Comparison of ENCODE assay signal across 11 mouse cellular contexts in genomic region chr4:128970417-128970807, GRCm38 (mm10). TPM values are rescaled to one million over a fixed set of nuclear protein-coding genes. Genes with fewer than 3 reads are reported as not detected.
A peak's percentile ranks its signal among the peaks of the same experiment; 100 is the strongest.
DNase-seq lines count a peak whose midpoint lies in the region; TF ChIP-seq lines count a peak whose summit lies in the region.
"Had no signal": no experiment of that assay in that cellular context is flagged by ENCODE, and none has a peak within 500 bp of the region (broad histone marks: within the 10 kb centered on the region; RNA-seq: fewer than 3 reads in every experiment).

No protein-coding gene starts in this region.

- H3K27me3 ChIP-seq in myocyte (ENCODE audit: control insufficient read depth, insufficient read depth, insufficient read length) = no peaks in the 10 kb centered on the region
- H3K27me3 ChIP-seq: embryonic facial prominence, embryonic 12.5 days had no signal

- DNase-seq in 3134 (ENCODE audit: extremely low read depth, insufficient read length, low spot score) = peak; percentile 76
- DNase-seq in 3T3-L1 (ENCODE audit: low read depth, low spot score) = peak; percentile 75
- no peak for DNase-seq in frontal cortex, postnatal 10 days (ENCODE audit: low spot score in 2 of 2)
- no peak for DNase-seq in heart, adult 11 months

- H3K27ac ChIP-seq in embryonic fibroblast, embryonic 13.5 days (ENCODE audit: insufficient read depth, low read length) = peak overlapping the region; percentile 76
- H3K27ac ChIP-seq: embryonic facial prominence, embryonic 12.5 days; forebrain, embryonic 12.5 days; hindbrain, embryonic 10.5 days; hindbrain, embryonic 14.5 days had no signal

- no peak overlapping the region for H3ac ChIP-seq in myocyte (ENCODE audit: control insufficient read depth, insufficient read length)

- H3K4me3 ChIP-seq in embryonic fibroblast, embryonic 13.5 days (ENCODE audit: insufficient read depth, low read length) = no peak overlapping the region
- H3K4me3 ChIP-seq in myocyte = no peak overlapping the region
- H3K4me3 ChIP-seq: embryonic facial prominence, embryonic 12.5 days; forebrain, embryonic 12.5 days; heart, embryonic 12.5 days; hindbrain, embryonic 10.5 days had no signal

- no peaks in the 10 kb centered on the region for H3K36me3 ChIP-seq in myocyte (ENCODE audit: control insufficient read depth, insufficient read depth)
- H3K36me3 ChIP-seq: embryonic facial prominence, embryonic 12.5 days; forebrain, embryonic 12.5 days; heart, embryonic 12.5 days; hindbrain, embryonic 10.5 days had no signal

- no peak for TF ChIP-seq CTCF in embryonic fibroblast, embryonic 13.5 days (IDR thresholded peaks at IDR 0.05; ENCODE audit: borderline replicate concordance, insufficient read depth, low read length)

- H3K79me2 ChIP-seq in myocyte (ENCODE audit: control insufficient read depth, insufficient read depth) = no peaks in the 10 kb centered on the region

- peak overlapping the region; percentile 71 for H3K4me2 ChIP-seq in myocyte (ENCODE audit: low read depth)
- H3K4me2 ChIP-seq: embryonic facial prominence, embryonic 12.5 days; forebrain, embryonic 12.5 days; heart, embryonic 12.5 days; hindbrain, embryonic 14.5 days had no signal

- peaks cover 16% of the 10 kb centered on the region for H3K4me1 ChIP-seq in embryonic fibroblast, embryonic 13.5 days (ENCODE audit: control insufficient read depth, insufficient read depth, low read length)

- no peak for TF ChIP-seq POLR2A in embryonic fibroblast, embryonic 13.5 days (IDR thresholded peaks at IDR 0.05; ENCODE audit: low read depth, low read length)
- TF ChIP-seq POLR2A in myocyte (IDR thresholded peaks at IDR 0.05; ENCODE audit: insufficient read length, low read depth) = no peak

TF ChIP-seq in myocyte, 11 proteins besides CTCF, POLR2A, EP300 and RAD21:
- no peak for TF ChIP-seq POLR2AphosphoS2 (IDR thresholded peaks at IDR 0.05; ENCODE audit: insufficient read length, low read depth)
- no peak for TF ChIP-seq CEBPB (IDR thresholded peaks at IDR 0.05; ENCODE audit: insufficient read depth, poor library complexity, severe bottlenecking)
- TF ChIP-seq MYOD1 (IDR thresholded peaks at IDR 0.05; ENCODE audit: control insufficient read depth in 1 of 3, insufficient read length in 2 of 3, low read depth in 2 of 3) = no peak
- TF ChIP-seq MYOG (IDR thresholded peaks at IDR 0.05; ENCODE audit: control insufficient read depth in 1 of 3, insufficient read depth in 1 of 3, insufficient read length in 2 of 3, low read depth in 2 of 3) = no peak
- TF ChIP-seq SRF (IDR thresholded peaks at IDR 0.05; ENCODE audit: control insufficient read depth, insufficient read length, low read depth) = no peak
- no peak for TF ChIP-seq TCF12 (IDR thresholded peaks at IDR 0.05; ENCODE audit: insufficient read depth, poor library complexity, severe bottlenecking)
- TF ChIP-seq TCF3 (IDR thresholded peaks at IDR 0.05; ENCODE audit: insufficient read length, low read depth) = no peak
- TF ChIP-seq USF1 (IDR thresholded peaks at IDR 0.05; ENCODE audit: low read depth) = no peak
- no peak for TF ChIP-seq E2F4 (IDR thresholded peaks at IDR 0.05; ENCODE audit: insufficient read depth)
- no peak for TF ChIP-seq MAX (IDR thresholded peaks at IDR 0.05; ENCODE audit: low read depth)
- TF ChIP-seq REST (IDR thresholded peaks at IDR 0.05; ENCODE audit: insufficient read depth, insufficient read length) = no peak
TF ChIP-seq in myocyte: peak in this region for 0.

RNA-seq across cellular contexts. Expression of gene Azin2, which starts 8.2 kb away (rescaled TPM):
- polyA plus RNA-seq in embryonic fibroblast, embryonic 13.5 days (2011; ENCODE audit: insufficient read length, low read depth, missing spikeins) = 29.0 and 37.5 TPM in 2 replicates
- polyA plus RNA-seq in myocyte (2012; fragmentation: generic; extraction: Trizol) = 17.4 TPM

RNA-seq across cellular contexts. Expression of gene Ak2, which starts 21.3 kb away (rescaled TPM):
- polyA plus RNA-seq in embryonic fibroblast, embryonic 13.5 days (2011; ENCODE audit: insufficient read length, low read depth, missing spikeins) = 95.5 and 107 TPM in 2 replicates
- polyA plus RNA-seq in myocyte (2012; fragmentation: generic; extraction: Trizol) = 83.0 TPM

Comparison
In these comparisons a context has a peak if more than half of its experiments do, and no peak if none do; other contexts are left out.
1. DNase-seq: peak in 3134 (single experiment) and 3T3-L1 (single experiment); none in frontal cortex, postnatal 10 days (0 of 2) and heart, adult 11 months (single experiment).